Mouse (Mus musculus) E14TG2a.4 (cell line): Measurements from ENCODE around the gene Epha8.

Experiments used
- CTCF ChIP-seq: conservative IDR thresholded peaks from 2 replicates; pipeline ENCODE4 v1.5.1; 2014; ENCODE audit warnings: low read length
- NANOG ChIP-seq: IDR thresholded peaks from 2 replicates; pipeline ENCODE4 v1.6.1; 2014; ENCODE audit warnings: borderline replicate concordance, low read length, mixed read lengths
- POU5F1 ChIP-seq: IDR thresholded peaks from 2 replicates; pipeline ENCODE4 v1.6.1; 2014; ENCODE audit warnings: low read length, borderline replicate concordance

DNA sequence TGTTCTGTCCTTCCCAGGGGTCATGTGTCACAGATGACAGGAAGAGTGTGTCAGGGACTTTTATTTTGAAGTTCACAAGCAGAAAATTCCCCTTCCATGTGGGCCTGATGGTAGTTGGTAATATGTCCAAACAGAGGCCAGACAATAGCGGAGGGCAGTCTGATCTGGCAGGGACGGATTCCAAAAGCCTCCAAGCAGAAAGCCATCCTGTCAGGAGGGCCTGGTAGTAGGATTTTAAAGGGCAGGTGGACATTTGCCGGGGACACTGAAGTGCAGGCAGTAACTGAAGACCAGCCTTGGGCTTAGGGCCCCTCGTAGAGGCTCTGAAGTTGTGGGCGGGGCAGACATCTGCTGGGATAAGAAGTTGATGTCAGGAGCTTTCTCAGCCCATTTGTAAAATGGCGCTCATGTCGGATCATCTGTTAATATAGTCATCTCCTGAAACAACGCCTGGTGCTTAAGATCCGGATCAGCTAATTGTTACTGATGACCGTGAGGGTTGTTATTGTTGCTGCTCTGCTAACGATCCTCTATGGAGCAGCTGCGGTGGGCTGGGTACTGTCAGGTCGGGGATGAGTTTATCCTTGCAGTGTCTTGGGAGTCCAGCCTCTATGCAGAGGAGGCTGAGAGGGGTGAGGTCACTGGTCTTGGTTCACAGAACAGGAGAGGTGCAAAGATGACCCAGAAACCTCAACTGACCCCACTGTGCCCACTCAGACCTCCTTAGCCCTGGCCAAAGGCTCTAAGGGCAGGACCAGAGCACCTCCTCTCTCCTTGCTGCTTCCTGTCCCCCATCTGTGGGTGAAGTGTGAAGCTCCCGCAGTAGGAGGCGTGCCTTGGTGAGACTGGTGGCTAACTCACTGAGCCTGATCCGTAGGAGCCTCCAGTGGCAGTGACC, 10.1 kb upstream of the Epha8 start:
- no peak for TF ChIP-seq CTCF
- TF ChIP-seq POU5F1 = no peak
- TF ChIP-seq NANOG = no peak
